Mouse (Mus musculus): Measurements from ENCODE around the gene Vmn2r16. TPM values are rescaled to one million over a fixed set of nuclear protein-coding genes. Genes with fewer than 3 reads are reported as not detected.
A peak's percentile ranks its signal among the peaks of the same experiment; 100 is the strongest.

Vmn2r16 gene
- total RNA-seq (2021) (not detected), polyA plus RNA-seq (2012; rRNA removed) (not detected in 2 replicates)
- long read RNA-seq: 0 reads

DNA sequence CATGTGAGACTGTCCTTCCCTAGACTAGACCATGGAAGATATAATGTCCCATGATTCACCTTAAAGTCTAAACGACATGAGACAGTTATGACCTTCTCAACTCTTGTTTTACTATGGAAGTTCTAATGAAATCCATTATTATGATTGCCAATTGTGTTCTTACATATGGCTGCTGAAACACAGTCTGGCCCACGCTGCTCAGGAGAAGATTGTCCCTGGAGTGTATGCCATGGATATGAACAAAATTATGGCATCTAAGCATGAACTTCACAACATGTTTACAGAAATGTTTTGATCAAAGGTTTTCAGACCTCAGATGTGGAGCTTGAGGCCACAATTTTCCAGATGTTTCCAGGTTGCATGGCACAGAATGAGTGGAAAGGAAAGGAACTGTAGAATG is at the start of gene Vmn2r16:
Gene Vmn2r16, plus strand, starts transcription at position 301 of the 400 bp plus-strand sequence.
- DNase-seq: no peak

DNA sequence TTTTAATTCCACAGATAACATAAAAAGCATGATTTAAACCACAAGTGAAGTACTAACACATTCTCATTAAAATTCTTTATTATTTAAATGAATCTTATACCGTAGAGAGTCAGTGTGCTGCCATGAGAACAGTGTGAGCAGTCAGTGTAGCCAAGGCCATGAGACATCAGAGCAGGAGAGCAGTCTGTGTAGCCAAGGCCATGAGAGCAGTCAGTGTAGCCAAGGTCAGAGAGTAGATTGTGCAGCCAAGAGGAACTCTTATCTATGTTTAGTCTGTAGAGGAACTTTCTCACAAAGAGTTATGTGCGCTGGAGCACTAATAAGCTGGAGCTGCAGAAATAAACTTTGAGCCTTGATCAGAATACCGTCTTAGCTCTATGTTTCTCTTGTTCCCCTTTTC is 35.3 kb upstream of the Vmn2r16 start:
- peak; percentile 79 for DNase-seq

DNA sequence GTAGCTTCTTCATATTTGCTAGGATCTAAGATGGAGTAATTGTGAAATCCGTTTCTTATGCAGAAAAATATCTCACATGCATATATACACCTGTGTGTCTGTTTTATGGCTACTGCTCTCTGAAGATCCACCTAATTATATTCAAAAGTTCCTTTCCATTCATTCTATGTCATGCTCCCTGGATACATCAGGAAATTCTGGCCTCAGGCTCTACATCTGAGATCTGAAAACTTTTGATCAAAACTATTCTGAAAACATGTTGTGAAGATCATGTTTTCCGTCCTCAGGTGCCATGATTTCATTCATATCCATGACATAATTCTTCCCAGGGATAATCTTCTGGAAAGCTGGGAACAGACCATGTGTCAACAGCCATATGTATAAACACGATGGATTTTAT is 32.4 kb upstream of the Vmn2r16 start, which contains the start of gene Vmn2r15:
Gene Vmn2r15, minus strand, starts transcription at position 101 of the 400 bp plus-strand sequence.
- DNase-seq: no peak

DNA sequence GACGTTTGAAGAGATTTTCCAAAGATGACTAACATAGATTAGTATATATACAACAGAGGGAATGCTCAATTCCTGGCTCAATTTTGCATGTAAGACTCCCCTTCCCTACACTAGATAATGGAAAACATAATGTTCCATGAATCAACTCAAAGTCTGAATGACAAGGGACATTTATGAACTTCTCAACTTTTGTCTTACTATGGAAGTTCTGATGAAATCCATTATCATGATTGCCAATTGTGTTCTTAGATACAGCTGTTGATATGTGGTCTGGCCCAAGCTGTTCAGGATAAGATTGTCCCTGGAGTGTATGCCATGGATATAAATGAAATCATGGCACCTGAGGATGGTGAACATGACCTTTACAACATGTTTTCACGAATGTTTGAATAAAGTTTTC is 89.4 kb downstream of the Vmn2r16 start, which contains the start of gene Vmn2r17:
Gene Vmn2r17, plus strand, starts transcription at position 301 of the 400 bp plus-strand sequence.
- DNase-seq: no peak

Other genes with a start within 250 kb of the Vmn2r16 start
- gene Vmn2r12, start 232.2 kb upstream of the Vmn2r16 start, total RNA-seq (2021): not detected
- not detected in 2 replicates for gene Vmn2r12, start 232.2 kb upstream of the Vmn2r16 start, polyA plus RNA-seq (2012; rRNA removed)
- under 1 TPM; 0.07 to 0.12 TPM for gene Vmn2r13, start 138.0 kb upstream of the Vmn2r16 start, total RNA-seq (2021)
- gene Vmn2r13, start 138.0 kb upstream of the Vmn2r16 start, polyA plus RNA-seq (2012; rRNA removed): 0.04 TPM in 1 of 2 replicates, not detected in the other
- not detected for gene Vmn2r14, start 105.5 kb upstream of the Vmn2r16 start, total RNA-seq (2021)
- not detected in 2 replicates for gene Vmn2r14, start 105.5 kb upstream of the Vmn2r16 start, polyA plus RNA-seq (2012; rRNA removed)
- gene Vmn2r15, start 32.5 kb upstream of the Vmn2r16 start, total RNA-seq (2021): not detected
- gene Vmn2r15, start 32.5 kb upstream of the Vmn2r16 start, polyA plus RNA-seq (2012; rRNA removed): not detected in 2 replicates
- gene Vmn2r17, start 89.5 kb downstream of the Vmn2r16 start, total RNA-seq (2021): not detected
- not detected in 2 replicates for gene Vmn2r17, start 89.5 kb downstream of the Vmn2r16 start, polyA plus RNA-seq (2012; rRNA removed)
- gene Crlf2, start 228.8 kb downstream of the Vmn2r16 start, total RNA-seq (2021): 10 to 100 TPM; 32.7 to 40.8 TPM
- 94.8 and 113 TPM in 2 replicates for gene Crlf2, start 228.8 kb downstream of the Vmn2r16 start, polyA plus RNA-seq (2012; rRNA removed)

All from adrenal gland, adult 2 months (tissue).